Mouse (Mus musculus) bone marrow macrophage, adult 2 months (primary cell): ENCODE results near the gene Pde2a.

ENCODE experiments used
- CTCF ChIP-seq: IDR thresholded peaks from 2 replicates; pipeline ENCODE4 v1.5.1; 2012; ENCODE audit warnings: low read depth, mild to moderate bottlenecking, low read length, moderate library complexity
- POLR2A ChIP-seq: IDR thresholded peaks from 2 replicates; pipeline ENCODE4 v1.6.1; 2012; ENCODE audit warnings: mild to moderate bottlenecking, low read depth, low read length, borderline replicate concordance

DNA sequence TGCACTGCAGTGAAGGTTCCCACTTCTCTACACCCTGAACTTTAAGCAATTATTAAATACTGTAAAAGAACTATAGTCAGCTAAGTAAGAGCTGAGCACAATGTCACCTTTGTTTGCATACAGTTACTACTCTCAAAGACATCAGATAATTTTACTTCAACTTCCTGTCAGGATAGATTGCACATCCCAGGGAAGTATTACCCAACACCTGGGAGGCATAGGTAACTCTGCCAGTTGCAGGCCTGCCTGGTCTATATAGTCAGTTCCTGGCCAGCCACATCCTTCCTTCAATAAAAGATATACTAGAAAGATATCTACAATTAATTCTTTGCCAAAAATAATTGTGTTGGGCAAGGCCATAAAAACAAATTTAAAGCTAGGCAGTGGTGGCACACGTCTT is 135.9 kb downstream of the Pde2a start:
- TF ChIP-seq CTCF (no peak), POLR2A (no peak)
